Mouse (Mus musculus) layer of hippocampus, adult 2 months (tissue): ENCODE measurements around the gene Atp10b. TPM values are rescaled to one million over a fixed set of nuclear protein-coding genes. Genes with fewer than 3 reads are reported as not detected.

ENCODE experiments used
- DNase-seq, 2 experiments: peaks; one replicate each; pipeline ENCODE4 v3.0.0; 2022; ENCODE audit warnings: low spot score in 2 of 2
- H3K27ac ChIP-seq: fragments of 200-600 bp; 2 replicates; pipeline ENCODE4 v1.8.1; 2022
- H3K4me3 ChIP-seq: fragments of 200-600 bp; 2 replicates; pipeline ENCODE4 v1.8.1; 2022; ENCODE audit warnings: mild to moderate bottlenecking
- CTCF ChIP-seq: fragments of 200-600 bp; conservative IDR thresholded peaks from 2 replicates; pipeline ENCODE4 v1.8.1; 2022; ENCODE audit warnings: antibody characterized with exemption, mild to moderate bottlenecking, moderate library complexity
- total RNA-seq, 2 experiments: library from RNA; stranded (reverse); gene quantifications; 2 replicates each; pipeline ENCODE4 v1.2.3; 2021

The Atp10b gene
- total RNA-seq, 2 experiments from 2014 or later = 0.54 to 1.3 TPM

DNA sequence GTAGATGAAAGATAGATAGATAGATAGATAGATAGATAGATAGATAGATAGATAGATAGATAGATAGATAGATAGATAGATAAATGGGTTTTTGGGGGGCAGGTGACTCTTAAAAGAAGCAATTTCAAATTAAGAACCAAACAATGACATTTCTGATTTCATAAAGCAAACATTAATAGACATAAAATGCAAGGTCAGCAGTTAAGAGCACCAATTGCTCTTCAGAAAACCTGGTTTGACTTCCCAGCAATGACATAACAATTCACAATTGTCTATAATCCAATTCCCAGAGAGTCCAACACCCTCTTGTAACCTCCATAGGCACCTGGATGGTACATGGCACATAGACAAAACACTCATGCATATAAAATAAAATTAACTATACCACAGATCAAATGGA, 124.2 kb downstream of the Atp10b start:
- TF ChIP-seq CTCF = no peak
- DNase-seq = no peak
- H3K27ac ChIP-seq = no peak overlapping the region
- H3K4me3 ChIP-seq = no peak overlapping the region

- no peak for TF ChIP-seq CTCF
- Histone ChIP-seq H3K4me3 (no peak overlapping the region), H3K27ac (no peak overlapping the region)
- no peak for DNase-seq
Observed at GRCm38 (mm10) chr11:43297584-43297983, 147.9 kb downstream of the Atp10b start.

DNA sequence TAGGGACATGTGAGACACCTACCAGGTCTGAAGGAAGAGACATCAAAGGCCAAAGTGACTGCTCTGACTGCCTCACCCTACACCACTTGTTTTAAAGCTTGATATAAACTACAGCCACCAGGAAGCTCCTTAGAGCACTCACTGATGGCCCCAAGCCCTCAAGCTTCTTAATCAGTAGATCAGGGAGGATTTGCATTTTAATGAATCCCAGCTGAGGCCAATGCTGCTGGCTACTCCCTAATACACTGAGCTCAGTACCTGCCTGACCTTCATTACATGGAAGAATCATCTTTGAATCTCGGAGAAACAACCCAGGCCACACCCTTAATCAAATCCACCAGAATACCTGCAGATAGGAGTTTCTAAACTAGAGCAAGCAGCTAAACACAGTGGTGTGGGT, 161.3 kb downstream of the Atp10b start:
- no peak for TF ChIP-seq CTCF
- DNase-seq = no peak
- Histone ChIP-seq H3K4me3 (no peak overlapping the region), H3K27ac (no peak overlapping the region)

Other genes starting within 250 kb of the Atp10b start
- not detected for gene Gm9972, start 114.1 kb upstream of the Atp10b start, total RNA-seq